Mouse (Mus musculus): ENCODE data around the gene Apbb2. TPM values are rescaled to one million over a fixed set of nuclear protein-coding genes. Genes with fewer than 3 reads are reported as not detected.

Gene Apbb2
- polyA plus RNA-seq, 1 experiment: 1.2 TPM

DNA sequence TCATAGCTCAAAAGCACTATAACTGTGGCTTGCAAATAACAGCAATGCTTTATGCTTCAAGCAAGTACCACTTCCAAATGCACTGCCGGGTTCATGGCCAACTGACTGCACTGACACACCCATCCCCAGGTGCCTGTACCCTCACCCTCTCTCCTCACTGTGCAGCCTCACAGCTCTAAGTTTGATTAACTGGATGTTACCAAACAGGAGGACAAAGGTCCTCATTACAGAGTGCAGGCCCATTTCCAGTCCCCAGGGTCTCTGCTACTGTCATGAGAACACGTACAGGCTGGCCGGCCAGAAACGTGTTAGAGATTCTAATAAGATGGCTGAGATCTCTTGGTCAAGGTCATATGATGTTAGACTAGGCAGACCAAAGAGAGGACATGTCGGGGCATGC, 147.7 kb downstream of the Apbb2 start:
- TF ChIP-seq CTCF (IDR thresholded peaks at IDR 0.05; ENCODE audit: control insufficient read depth, insufficient read depth, insufficient replicate concordance, low read depth, low read length) (no peak), POLR2A (IDR thresholded peaks at IDR 0.05; ENCODE audit: control insufficient read depth, low read depth, low read length) (no peak)
- H3K4me3 ChIP-seq (ENCODE audit: control insufficient read depth, low read depth, low read length): no peak overlapping the region
- no peaks in the 10 kb centered on the region for H3K4me1 ChIP-seq (ENCODE audit: control insufficient read depth, insufficient read depth, low read length)
- H3K27ac ChIP-seq (ENCODE audit: control insufficient read depth, insufficient read depth, low read depth, low read length): no peak overlapping the region
- no peaks in the 10 kb centered on the region for H3K36me3 ChIP-seq (ENCODE audit: control insufficient read depth, insufficient read depth, low read length)
- H3K27me3 ChIP-seq (ENCODE audit: control insufficient read depth, insufficient read depth, low read length): no peaks in the 10 kb centered on the region

DNA sequence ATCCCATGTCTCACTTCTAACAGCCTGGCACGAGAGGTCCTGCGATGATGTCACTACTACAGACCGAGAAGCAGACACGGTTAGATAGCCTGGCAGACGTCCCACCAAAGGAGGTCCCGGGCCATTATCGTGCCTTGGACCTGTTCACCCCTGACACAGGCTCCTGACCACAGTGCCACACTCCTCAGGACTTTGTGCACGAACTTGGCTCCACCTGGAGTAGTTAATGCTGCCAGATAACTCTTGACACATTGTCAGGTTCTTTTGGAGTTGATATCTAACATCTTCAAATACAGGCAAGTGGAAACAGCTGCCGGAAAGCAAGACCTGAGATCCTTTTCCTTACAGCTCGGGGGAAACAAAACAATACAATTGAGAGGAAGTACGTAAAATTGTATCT, 148.9 kb downstream of the Apbb2 start:
- no peaks in the 10 kb centered on the region; the same call in 1 of the 2 replicates for H3K4me1 ChIP-seq (ENCODE audit: control insufficient read depth, insufficient read depth, low read length)
- TF ChIP-seq CTCF (IDR thresholded peaks at IDR 0.05; ENCODE audit: control insufficient read depth, insufficient read depth, insufficient replicate concordance, low read depth, low read length): no peak
- TF ChIP-seq POLR2A (IDR thresholded peaks at IDR 0.05; ENCODE audit: control insufficient read depth, low read depth, low read length): no peak
- no peaks in the 10 kb centered on the region for H3K27me3 ChIP-seq (ENCODE audit: control insufficient read depth, insufficient read depth, low read length)
- H3K36me3 ChIP-seq (ENCODE audit: control insufficient read depth, insufficient read depth, low read length): no peaks in the 10 kb centered on the region
- H3K4me3 ChIP-seq (ENCODE audit: control insufficient read depth, low read depth, low read length): no peak overlapping the region
- H3K27ac ChIP-seq (ENCODE audit: control insufficient read depth, insufficient read depth, low read depth, low read length): no peak overlapping the region

DNA sequence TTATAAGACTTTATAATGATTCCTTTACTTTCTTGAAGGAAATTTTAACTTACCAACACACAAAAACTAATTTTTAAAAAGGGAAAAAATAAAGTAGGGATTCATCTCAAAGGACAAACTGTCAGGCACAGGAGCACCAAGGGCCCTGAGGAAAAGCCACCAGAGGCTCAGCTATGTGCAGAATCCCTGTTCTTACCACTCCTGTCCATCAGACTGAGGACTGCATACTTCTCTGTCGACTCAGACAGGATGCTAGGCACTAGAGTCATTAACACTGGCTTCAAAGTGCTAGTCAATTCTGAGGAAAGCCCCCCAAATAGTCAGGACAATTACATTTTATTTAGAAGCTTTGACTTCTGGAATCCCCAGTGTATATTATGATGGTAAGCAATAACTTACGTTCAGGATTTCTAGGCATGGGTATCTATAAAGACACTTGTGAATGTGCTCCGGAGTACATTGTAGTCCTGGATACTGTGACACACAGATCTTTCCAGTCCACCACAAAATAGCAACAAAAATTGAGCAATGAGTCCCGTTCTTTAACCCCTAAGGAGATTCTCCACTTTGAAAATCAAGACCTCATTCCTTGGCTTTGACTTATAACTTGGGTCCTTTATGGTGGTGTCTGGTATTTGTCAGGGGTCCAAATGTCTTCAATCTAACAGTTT, 150.1 kb downstream of the Apbb2 start:
- H3K27me3 ChIP-seq (ENCODE audit: control insufficient read depth, insufficient read depth, low read length): no peaks in the 10 kb centered on the region

DNA sequence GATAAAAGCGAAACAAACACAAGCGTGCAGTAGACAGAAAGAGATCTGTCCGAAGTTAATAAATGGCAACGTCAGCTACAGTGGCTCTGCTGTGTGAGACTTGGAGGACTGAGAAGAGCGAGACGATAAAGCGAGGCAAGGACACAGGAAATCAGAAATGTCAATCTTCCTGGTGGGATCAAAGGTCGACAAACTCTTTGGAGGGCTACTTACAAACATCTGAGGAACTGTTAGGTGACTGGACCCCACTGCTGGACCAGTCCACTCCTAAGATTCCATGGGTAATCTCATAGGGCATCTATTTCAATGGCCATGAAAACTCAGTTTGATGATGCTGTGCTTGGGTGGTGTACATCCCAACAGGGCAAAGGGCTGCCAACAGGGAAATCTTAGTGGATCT, 155.9 kb downstream of the Apbb2 start:
- TF ChIP-seq POLR2A (IDR thresholded peaks at IDR 0.05; ENCODE audit: control insufficient read depth, low read depth, low read length): no peak
- TF ChIP-seq CTCF (IDR thresholded peaks at IDR 0.05; ENCODE audit: control insufficient read depth, insufficient read depth, insufficient replicate concordance, low read depth, low read length): no peak
- no peak overlapping the region for H3K27ac ChIP-seq (ENCODE audit: control insufficient read depth, insufficient read depth, low read depth, low read length)
- no peaks in the 10 kb centered on the region for H3K36me3 ChIP-seq (ENCODE audit: control insufficient read depth, insufficient read depth, low read length)
- no peaks in the 10 kb centered on the region; the same call in 1 of the 2 replicates for H3K4me1 ChIP-seq (ENCODE audit: control insufficient read depth, insufficient read depth, low read length)
- no peak overlapping the region for H3K4me3 ChIP-seq (ENCODE audit: control insufficient read depth, low read depth, low read length)
- H3K27me3 ChIP-seq (ENCODE audit: control insufficient read depth, insufficient read depth, low read length): no peaks in the 10 kb centered on the region

More for the DNA sequence above, 150.1 kb downstream of the Apbb2 start:
- TF ChIP-seq POLR2A (IDR thresholded peaks at IDR 0.05; ENCODE audit: control insufficient read depth, low read depth, low read length) (no peak), CTCF (IDR thresholded peaks at IDR 0.05; ENCODE audit: control insufficient read depth, insufficient read depth, insufficient replicate concordance, low read depth, low read length) (no peak)
- Histone ChIP-seq H3K4me3 (ENCODE audit: control insufficient read depth, low read depth, low read length) (no peak overlapping the region), H3K4me1 (ENCODE audit: control insufficient read depth, insufficient read depth, low read length) (no peaks in the 10 kb centered on the region; the same call in 1 of the 2 replicates), H3K36me3 (ENCODE audit: control insufficient read depth, insufficient read depth, low read length) (no peaks in the 10 kb centered on the region), H3K27ac (ENCODE audit: control insufficient read depth, insufficient read depth, low read depth, low read length) (no peak overlapping the region)

DNA sequence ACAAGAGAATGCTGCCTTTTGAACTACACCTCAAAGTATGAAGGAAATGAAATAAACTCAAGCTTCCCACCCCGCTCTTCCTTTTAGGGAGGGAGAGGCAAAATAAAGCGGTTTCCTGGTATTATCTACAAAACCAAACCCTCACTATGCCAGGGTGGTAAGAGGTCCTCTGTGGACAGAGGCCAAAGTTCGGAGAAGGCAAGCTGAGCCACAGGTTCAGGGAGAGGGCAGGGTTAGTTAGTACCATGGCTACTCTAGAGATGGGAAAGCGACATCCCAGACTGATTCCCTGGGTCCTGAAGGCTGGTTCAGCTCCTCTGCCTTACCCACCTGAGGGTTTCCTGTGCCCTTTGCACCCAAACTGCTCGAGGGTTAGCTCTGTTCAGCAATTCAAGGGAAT, 159.7 kb downstream of the Apbb2 start:
- no peak for TF ChIP-seq POLR2A (IDR thresholded peaks at IDR 0.05; ENCODE audit: control insufficient read depth, low read depth, low read length)
- TF ChIP-seq CTCF (IDR thresholded peaks at IDR 0.05; ENCODE audit: control insufficient read depth, insufficient read depth, insufficient replicate concordance, low read depth, low read length): no peak
- no peak overlapping the region for H3K27ac ChIP-seq (ENCODE audit: control insufficient read depth, insufficient read depth, low read depth, low read length)
- no peaks in the 10 kb centered on the region for H3K4me1 ChIP-seq (ENCODE audit: control insufficient read depth, insufficient read depth, low read length)
- H3K36me3 ChIP-seq (ENCODE audit: control insufficient read depth, insufficient read depth, low read length): no peaks in the 10 kb centered on the region
- H3K27me3 ChIP-seq (ENCODE audit: control insufficient read depth, insufficient read depth, low read length): no peaks in the 10 kb centered on the region
- no peak overlapping the region for H3K4me3 ChIP-seq (ENCODE audit: control insufficient read depth, low read depth, low read length)

DNA sequence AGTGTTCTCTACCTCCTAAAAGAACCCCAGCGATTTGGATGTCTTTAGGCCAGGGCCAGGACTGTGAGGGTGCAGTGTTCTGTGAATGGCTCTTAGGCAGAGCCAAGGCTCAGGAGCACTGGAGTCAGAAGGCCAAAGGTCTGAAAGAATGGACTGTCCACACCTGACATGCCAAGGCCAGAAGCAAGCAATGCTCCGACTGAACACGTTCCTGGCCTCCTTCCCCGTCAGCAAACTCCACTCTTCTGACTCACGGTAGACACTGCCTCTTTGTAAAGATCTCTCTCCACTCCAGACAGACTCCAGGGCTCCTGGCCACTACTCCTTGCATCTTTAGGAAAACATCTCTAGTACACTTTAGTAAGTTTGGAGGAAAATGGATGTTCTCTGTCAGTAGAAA, 163.3 kb downstream of the Apbb2 start:
- no peak overlapping the region for H3K4me3 ChIP-seq (ENCODE audit: control insufficient read depth, low read depth, low read length)

DNA sequence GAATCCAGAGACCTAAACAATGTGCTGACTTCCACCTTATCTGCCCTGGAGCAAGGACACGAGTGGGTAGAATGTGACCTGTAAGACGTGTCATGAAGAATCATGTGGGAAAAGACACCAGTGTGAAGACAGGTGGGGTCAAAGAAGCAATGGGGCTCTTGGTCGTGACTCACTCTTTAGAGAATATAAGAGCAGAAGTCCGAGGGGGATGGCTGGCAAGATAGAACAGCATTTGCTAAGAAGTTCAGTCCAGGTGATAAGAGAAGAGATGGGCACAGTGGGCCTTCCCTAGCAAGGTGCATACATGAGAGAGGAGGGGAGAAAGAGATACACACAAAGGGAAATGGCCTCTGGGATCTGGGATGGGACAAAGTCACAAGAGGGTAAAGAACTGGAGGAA, 163.8 kb downstream of the Apbb2 start:
- Histone ChIP-seq H3K27ac (ENCODE audit: control insufficient read depth, insufficient read depth, low read depth, low read length) (no peak overlapping the region), H3K4me1 (ENCODE audit: control insufficient read depth, insufficient read depth, low read length) (no peaks in the 10 kb centered on the region), H3K36me3 (ENCODE audit: control insufficient read depth, insufficient read depth, low read length) (no peaks in the 10 kb centered on the region), H3K4me3 (ENCODE audit: control insufficient read depth, low read depth, low read length) (no peak overlapping the region), H3K27me3 (ENCODE audit: control insufficient read depth, insufficient read depth, low read length) (no peaks in the 10 kb centered on the region)
- TF ChIP-seq POLR2A (IDR thresholded peaks at IDR 0.05; ENCODE audit: control insufficient read depth, low read depth, low read length) (no peak), CTCF (IDR thresholded peaks at IDR 0.05; ENCODE audit: control insufficient read depth, insufficient read depth, insufficient replicate concordance, low read depth, low read length) (no peak)

More for the DNA sequence above, 163.3 kb downstream of the Apbb2 start:
- H3K4me1 ChIP-seq (ENCODE audit: control insufficient read depth, insufficient read depth, low read length): no peaks in the 10 kb centered on the region
- TF ChIP-seq POLR2A (IDR thresholded peaks at IDR 0.05; ENCODE audit: control insufficient read depth, low read depth, low read length) (no peak), CTCF (IDR thresholded peaks at IDR 0.05; ENCODE audit: control insufficient read depth, insufficient read depth, insufficient replicate concordance, low read depth, low read length) (no peak)
- no peak overlapping the region for H3K27ac ChIP-seq (ENCODE audit: control insufficient read depth, insufficient read depth, low read depth, low read length)
- no peaks in the 10 kb centered on the region for H3K27me3 ChIP-seq (ENCODE audit: control insufficient read depth, insufficient read depth, low read length)
- no peaks in the 10 kb centered on the region for H3K36me3 ChIP-seq (ENCODE audit: control insufficient read depth, insufficient read depth, low read length)
